Mouse (Mus musculus) erythroblast, embryonic 14.5 days (primary cell): ENCODE measurements around the gene Ncs1.

Experiments
- GATA1 ChIP-seq: IDR thresholded peaks from 2 replicates; pipeline ENCODE4 v1.6.1; 2012; ENCODE audit warnings: low read length, inconsistent platforms, mixed read lengths
- TAL1 ChIP-seq: IDR thresholded peaks from 3 replicates; pipeline ENCODE4 v1.6.1; 2012; ENCODE audit warnings: low read length, inconsistent platforms, mixed read lengths

- TF ChIP-seq TAL1 (no peak), GATA1 (no peak)
These were observed 45.6 kb upstream of the Ncs1 start for GRCm38 (mm10) chr2:31200051-31200450.
